Mouse (Mus musculus): Measurements from ENCODE around the gene Pias1.

Gene Pias1

DNA sequence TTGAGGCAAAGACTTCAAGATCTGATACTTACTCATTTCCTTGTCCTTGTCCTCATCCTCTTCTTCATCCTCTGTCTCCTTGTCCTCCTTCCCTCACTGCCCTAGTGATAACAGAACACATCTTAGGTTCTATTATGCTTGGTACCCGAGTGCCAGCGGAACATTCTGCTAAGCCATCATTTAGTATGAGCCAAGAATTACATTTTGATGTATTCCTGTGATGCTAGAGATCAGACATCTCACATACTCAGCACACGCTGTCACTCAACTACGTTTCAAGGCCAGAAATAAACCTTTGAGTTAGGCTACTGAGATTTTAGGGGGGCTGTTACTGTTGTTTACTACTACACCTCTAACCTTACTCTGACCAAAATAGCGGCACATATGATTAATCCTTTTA lies at the start of gene Pias1:
Gene Pias1, minus strand, starts transcription at position 101 of the 400 bp plus-strand sequence.
- no peak for DNase-seq (ENCODE audit: inconsistent age in 2 of 2, low spot score in 1 of 2)

GRCm38 (mm10) chr9:63035431-63035830 lies 47.7 kb upstream of the Pias1 start:
- DNase-seq (ENCODE audit: inconsistent age in 2 of 2, low spot score in 1 of 2), result no peak

- DNase-seq (ENCODE audit: inconsistent age in 2 of 2, low spot score in 1 of 2), result peak; percentile 51 to 77
Measured at GRCm38 (mm10) chr9:63031011-63031782, 43.5 kb upstream of the Pias1 start.

DNA sequence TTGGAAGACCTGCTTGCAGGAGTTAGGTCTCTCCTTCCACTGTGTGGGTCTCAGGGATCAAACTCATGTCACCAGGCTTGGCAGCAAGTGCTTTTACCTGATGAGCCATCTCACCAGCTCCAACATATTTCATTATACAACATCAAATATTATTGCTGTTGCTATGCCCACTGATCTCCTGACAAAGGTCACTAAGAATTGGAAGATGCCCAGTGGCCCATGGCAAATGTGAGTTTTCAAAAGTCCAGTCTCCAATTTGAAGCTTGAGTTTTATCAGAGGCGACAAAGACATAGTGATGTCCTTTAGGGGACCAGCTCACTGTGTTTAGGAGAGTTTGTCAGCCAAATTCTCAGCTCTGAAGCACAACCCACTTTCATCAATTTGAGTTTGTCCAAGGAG lies 34.8 kb upstream of the Pias1 start:
- DNase-seq (ENCODE audit: inconsistent age in 2 of 2, low spot score in 1 of 2), result no peak

DNA sequence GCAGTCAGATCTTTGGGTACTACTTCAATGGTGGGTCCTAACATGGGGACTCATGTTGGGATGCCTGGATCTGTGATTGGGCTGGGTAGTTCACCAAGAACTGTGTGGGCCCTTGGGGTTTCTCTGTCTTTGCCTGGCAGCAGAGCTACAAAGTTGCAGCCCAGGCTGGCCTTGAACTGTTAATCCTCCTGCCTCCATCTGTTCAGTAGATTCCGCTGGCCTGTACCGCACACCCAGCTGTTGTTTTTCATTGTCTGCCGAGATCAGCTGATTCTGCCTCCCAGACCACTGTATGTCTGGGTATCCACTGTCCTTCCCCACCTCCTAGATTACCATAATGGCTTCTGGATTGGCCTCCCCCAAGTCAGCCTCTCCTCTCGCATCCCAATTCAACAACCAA lies 19.6 kb upstream of the Pias1 start:
- no peak for DNase-seq (ENCODE audit: inconsistent age in 2 of 2, low spot score in 1 of 2)

DNA sequence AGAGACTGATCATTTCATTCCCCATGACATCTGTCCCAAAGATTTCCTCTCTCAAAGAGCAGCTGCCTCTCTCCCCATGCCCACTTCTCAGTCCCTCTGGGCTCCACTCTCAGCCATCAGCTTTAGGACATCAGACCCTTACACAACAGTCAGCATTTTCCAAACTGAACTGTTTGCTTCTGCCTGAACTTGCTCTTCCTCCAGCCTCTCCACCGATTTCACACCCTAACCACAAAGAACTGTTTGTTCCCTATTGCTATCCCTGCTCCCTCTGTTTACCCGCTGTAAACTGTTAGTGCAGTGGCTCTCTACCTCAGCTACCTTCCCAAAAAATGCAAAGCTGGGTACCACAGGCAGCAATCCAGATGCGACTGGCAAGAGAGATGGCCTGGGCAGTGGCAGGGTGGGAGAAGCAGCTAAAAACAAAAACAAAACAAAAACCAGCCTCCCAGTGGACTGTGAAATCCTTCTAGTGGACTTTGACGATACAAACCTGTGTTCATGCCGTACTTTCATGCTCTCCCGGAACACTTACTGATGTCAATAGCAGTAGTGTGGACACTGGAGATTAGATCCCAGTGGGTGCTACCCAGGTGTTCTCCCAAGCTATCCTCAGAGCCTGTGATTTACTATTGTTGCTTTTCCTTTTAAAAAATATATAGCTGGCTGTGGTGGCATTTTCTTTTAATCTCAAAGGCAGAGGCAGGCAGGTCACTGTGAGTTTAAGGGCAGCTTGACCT lies 18.5 kb upstream of the Pias1 start:
- DNase-seq (ENCODE audit: inconsistent age in 2 of 2, low spot score in 1 of 2), result no peak

DNA sequence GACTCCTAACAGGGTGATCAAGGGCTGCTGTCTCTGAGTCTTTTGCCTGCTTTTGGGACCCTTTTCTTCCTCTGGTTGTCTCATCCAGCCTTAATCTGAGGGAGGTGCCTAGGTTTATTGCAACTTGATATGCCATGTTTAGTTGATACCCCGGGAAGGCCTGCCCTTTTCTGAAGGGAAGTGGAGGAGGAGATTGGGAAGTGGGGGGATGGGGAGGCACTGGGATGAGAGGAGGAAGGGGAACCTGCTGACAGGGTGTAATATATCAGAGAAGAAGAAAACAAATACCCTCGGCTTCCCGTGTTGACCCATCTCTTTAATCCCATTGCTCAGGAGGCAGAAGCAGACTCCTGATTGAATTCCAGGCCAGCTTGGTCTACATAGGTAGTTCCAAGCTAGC lies 10.8 kb upstream of the Pias1 start:
- DNase-seq (ENCODE audit: inconsistent age in 2 of 2, low spot score in 1 of 2), result peak; percentile 15 to 46

DNA sequence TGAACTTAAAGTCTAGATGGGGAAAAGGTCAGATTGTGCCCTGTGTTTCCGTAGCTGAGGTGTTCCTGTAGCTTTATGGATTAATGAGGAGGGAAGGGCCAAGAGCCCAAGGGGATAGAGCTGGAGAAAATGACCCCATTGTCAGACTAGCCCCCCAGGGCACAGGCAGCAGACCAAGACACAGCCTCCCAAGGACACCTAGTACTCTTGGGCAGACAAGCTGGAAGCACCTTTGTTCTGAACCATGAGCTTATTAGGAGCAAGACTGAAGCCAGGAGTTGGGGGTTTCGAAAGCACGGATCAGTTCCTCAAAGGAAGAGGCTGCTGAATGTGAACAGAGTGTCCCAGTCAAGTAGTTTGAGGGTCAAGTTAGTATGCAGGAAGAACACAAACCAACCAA lies 9.9 kb upstream of the Pias1 start:
- no peak for DNase-seq (ENCODE audit: inconsistent age in 2 of 2, low spot score in 1 of 2)

DNA sequence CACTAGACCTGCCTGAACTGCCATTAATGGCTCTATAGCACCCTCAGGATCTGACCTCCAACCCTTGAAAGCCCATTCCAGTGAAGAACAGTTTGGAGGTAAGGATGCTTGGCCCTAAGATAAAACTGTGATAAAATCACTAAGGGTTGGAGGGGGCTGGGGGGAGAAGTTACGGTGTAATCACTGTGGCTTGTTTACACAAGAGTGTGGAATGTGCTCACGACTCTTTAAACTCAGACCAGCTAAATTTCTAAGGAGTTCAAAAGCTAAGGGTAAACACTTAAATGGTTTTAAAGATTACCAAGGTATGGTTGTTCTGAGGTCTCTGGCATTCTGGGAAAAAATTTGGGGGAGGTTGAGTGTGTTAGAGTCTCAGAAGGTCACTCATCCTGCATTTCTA lies 7.5 kb upstream of the Pias1 start:
- DNase-seq (ENCODE audit: inconsistent age in 2 of 2, low spot score in 1 of 2), result no peak

DNA sequence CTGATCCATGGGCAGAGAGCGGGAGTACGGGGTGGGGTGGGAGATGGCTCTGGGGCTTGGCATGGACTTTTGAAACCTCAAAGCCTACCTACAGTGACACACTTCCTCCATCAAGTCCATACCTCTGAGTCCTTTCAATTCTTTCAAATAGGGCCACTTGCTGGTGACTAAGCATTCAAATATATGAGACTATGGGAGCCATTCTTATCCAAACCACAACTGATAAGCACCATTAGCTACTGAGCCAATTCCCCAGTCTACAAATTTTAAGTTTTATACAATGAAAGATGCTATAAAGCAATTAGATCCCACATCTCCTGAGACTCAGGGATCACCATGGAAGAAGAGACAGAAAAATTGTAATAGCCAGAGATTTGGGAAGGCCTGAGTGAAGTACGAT lies 2.4 kb upstream of the Pias1 start:
- DNase-seq (ENCODE audit: inconsistent age in 2 of 2, low spot score in 1 of 2), result no peak

DNA sequence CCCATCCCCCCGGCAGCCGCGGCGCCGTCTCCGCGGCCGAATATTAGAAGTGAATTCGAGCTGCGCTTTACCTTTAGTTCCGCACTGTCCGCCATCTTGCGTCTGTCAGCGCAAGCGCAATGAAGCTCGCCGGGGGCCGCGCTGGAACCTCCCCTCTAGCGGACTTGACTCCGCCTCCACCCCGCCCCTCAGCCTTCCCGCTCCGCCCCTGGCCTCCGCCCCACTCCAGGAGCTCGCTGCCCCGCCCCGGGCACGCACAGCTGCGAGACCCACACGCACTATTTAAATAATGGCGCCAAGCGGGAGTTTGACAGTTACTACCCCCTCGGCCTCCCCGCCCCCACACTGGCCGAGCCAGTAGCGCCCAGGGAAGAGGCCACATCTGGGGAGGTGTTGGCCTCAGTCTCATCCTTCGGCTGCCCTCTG lies 6.9 kb downstream of the Pias1 start:
- DNase-seq (ENCODE audit: inconsistent age in 2 of 2, low spot score in 1 of 2), result peak; percentile 98 to 99

DNA sequence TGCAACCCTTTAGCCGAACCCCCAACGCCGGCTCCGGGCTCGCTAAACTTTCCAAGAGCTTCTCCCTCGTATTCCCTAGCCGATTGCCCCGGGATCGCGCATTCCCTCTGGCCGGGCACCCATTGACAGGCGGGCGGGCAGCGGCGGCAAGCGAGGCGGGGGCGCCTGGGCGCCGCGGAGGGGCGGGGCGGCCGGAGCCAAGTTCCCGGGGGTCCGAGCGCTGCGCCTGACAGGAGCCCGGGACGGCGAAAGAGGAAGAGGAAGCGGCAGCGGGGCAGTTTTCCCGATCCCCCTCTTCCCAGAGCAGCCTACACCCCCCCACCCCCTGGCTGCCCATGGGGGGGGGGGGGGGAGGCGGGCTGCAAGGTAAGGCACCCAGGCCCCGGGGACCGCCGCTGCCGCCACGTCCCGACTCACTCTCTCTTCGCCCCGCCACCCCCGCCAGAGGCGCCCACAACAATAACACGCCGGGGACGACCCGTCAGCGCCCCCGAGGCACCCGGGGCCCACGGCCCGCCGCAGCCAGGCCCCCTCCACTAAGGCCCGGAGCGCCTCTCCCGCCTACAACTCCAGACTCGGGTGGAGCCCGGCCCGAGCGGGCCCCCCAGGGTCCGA lies 7.5 kb downstream of the Pias1 start:
- peak in 1 of 2 experiments; percentile 80 for DNase-seq (ENCODE audit: inconsistent age in 2 of 2, low spot score in 1 of 2)

DNA sequence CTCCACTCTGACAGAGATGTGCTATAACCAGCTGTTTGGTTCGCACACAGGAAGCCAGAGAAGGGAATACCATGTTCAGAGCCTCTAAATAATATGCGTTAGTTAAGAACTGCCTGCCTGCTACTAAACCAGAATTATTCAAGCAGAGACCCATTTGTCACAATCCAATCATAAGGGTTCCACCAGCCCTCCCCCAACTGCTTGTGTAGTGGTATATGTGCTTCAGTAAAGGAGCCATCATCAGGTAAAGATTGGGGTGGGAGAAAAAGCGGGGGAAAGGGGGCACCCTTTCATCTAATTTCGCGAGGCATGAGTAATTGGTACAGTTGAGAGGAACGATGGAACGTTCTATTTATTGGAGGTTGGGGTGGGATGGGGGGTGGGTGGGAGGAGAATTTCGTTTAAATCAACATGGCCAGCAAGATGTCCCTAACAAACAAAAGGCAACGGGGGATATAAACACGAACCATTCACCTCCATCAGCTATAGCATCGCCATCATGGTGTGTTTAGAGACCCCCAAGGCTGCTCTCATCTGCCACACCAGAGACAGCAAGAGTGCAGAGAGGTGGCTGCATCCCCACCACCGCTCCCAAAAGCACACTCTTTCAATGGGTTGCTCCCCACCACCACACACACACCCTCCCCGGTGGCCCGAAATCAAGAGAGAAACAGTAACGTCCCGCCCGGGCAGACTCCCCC lies 8.1 kb downstream of the Pias1 start:
- DNase-seq (ENCODE audit: inconsistent age in 2 of 2, low spot score in 1 of 2), result no peak

DNA sequence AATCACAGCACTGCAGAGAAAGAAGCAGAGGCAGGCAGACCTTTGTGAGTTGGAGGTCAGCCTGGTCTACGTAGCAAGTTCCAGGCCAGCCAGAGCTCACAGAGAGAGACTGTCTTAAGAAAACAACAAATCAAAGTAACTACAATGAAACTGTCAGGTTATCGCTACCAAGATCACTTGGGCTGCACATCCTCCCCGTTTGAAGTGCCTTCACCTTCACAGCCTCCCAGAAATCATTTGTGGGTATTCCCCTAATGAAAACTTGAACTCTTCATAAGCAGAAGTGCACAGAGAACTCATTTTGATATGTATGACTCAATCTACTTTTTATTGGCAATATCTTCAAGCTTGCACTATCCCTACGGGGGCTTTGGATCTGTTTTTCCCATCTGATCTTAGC lies 10.6 kb downstream of the Pias1 start:
- DNase-seq (ENCODE audit: inconsistent age in 2 of 2, low spot score in 1 of 2), result no peak

DNA sequence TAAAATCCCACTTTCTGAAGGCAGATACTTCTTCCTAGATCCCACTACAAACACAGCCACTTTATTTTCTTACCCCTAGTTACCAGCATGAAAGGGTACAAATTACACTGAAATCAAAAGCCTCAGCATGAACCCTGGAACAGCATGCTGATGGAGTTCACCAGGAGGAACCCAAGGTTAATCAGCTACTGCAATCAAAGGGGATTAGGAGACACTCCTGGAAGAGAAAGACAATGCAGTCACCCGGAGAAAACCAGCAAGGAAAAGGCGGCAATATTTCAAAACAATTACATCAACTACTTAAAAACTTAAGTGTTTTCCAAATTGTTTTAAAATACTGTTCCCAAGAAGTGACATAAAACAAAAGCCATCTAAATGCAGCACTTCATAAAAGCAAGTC lies 11.9 kb downstream of the Pias1 start:
- no peak for DNase-seq (ENCODE audit: inconsistent age in 2 of 2, low spot score in 1 of 2)

GRCm38 (mm10) chr9:62974439-62974838 lies 13.3 kb downstream of the Pias1 start:
- peak in 1 of 2 experiments; percentile 62 for DNase-seq (ENCODE audit: inconsistent age in 2 of 2, low spot score in 1 of 2)

DNA sequence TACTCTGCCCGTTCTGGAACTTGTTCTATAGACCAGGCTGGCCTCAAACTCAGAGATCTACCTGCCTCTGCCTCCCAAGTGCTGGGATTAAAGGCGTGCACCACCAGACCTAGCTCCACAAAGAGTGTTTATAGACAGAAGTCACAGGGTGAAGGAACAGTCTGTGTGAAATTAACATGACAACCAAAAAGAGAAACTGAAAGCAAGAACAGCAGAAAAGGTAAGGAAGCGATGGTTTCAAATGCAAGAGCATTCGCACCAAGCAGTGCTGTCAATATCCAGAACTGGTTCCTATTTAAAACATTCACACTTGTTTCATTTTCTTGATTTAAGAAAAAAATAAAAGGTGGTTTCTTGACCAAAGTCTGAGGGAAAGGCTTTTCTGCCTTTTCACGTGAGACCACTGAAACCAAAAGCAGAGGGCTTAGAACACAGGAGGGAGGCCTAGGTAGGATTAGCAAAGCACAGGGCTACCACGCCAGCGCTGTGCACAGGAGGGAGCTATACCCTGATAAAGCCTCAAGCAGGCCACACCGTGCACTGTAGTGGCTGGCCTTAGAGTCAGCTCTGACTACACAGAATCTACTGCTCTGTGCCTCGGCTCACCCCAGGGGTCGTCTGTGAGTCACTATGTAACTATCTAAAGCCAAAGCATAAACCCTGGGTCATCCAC lies 15.5 kb downstream of the Pias1 start:
- peak; percentile 27 to 58 for DNase-seq (ENCODE audit: inconsistent age in 2 of 2, low spot score in 1 of 2)

GRCm38 (mm10) chr9:62970345-62970744 lies 17.4 kb downstream of the Pias1 start:
- DNase-seq (ENCODE audit: inconsistent age in 2 of 2, low spot score in 1 of 2), result no peak

- no peak for DNase-seq (ENCODE audit: inconsistent age in 2 of 2, low spot score in 1 of 2)
Measured at GRCm38 (mm10) chr9:62966018-62966417, 21.7 kb downstream of the Pias1 start.

DNA sequence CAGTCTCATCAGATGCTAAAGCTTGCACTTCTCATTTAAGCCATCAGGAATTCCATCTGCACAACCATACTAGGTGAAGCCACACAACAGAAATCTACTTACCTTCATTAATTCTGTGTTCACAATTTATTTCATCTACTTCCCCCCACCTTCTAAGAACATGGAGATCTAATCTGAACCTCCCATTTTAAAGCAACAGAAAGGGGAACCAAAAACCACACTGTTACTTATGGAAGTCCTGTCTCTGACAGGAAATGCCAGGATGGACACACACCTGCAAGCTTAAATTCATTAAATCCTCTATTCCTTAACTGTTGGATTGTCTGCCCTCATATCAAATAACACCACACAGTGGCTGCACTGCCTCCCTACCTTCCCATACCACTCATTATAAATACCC lies 35.0 kb downstream of the Pias1 start:
- DNase-seq (ENCODE audit: inconsistent age in 2 of 2, low spot score in 1 of 2), result no peak

DNA sequence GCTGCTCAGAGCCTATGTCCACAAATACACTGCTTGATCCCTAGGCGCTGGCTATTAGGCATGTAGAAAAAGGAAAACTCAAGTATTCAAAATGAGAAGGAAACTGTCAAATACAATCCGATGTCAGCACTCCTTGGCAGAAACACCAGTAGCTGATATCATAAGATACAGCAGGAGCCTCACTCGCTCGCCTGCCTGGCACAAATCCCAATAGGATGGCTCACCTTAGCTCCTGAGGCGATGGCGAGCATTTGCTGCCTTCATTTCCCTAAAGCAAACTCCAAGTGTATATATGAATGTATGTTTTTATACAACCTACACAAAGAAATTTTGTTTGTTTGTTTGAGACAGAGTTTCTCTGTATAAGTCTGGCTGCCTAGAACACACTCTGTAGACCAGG lies 42.4 kb downstream of the Pias1 start:
- DNase-seq (ENCODE audit: inconsistent age in 2 of 2, low spot score in 1 of 2), result no peak
